Mouse (Mus musculus) embryo, embryonic 11.5 days (tissue): ENCODE results near the gene Smok2a.
"Not testable (repeated sequence)": the region's sequence is repeated elsewhere in the genome, so short reads cannot be mapped to it uniquely, and the experiment has no call there.

Source experiments
- DNase-seq: peaks from one replicate; pipeline ENCODE4 v3.0.0-alpha.2; 2012; ENCODE audit warnings: low read depth, low spot score

Smok2a gene

GRCm38 (mm10) chr17:13214169-13214568 lies 6.8 kb upstream of the Smok2a start:
- DNase-seq: no peak

GRCm38 (mm10) chr17:13215595-13215994 lies 5.4 kb upstream of the Smok2a start:
- DNase-seq: no peak

GRCm38 (mm10) chr17:13221921-13222320 lies 933 bp downstream of the Smok2a start:
- not testable (repeated sequence) for DNase-seq

GRCm38 (mm10) chr17:13229957-13230356 lies 9.0 kb downstream of the Smok2a start, which contains the start of gene Smok2b:
Gene Smok2b (plus strand): TSS chr17:13230257.
- DNase-seq: not testable (repeated sequence)

- DNase-seq: not testable (repeated sequence)
Observed at GRCm38 (mm10) chr17:13239461-13239860, 18.5 kb downstream of the Smok2a start.

- DNase-seq: not testable (repeated sequence)
Observed at GRCm38 (mm10) chr17:13240807-13241727, 20.1 kb downstream of the Smok2a start.

GRCm38 (mm10) chr17:13254786-13255185 lies 33.8 kb downstream of the Smok2a start:
- DNase-seq: not testable (repeated sequence)
